In the genomic region with DNA sequence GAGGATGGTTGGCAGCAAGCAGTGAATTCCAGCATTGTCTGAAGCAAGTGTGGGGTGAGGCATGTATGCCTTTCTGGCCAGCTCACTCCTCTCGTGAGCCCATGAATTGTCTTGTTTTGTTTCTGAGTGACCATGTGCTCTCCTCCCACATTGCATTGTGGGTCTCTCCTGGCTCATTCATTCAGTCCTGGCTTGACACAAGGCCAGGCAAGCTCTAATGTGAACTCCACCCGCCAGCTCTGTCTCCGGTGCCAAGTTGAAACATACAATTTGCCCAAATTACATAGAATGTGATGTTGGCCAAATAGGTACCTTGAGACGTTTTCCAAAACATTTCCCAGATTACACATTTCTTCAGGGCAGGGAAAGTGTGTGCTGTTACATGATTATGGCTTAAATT, we compare ENCODE assay signal across 26 mouse cellular contexts. TPM values are rescaled to one million over a fixed set of nuclear protein-coding genes. Genes with fewer than 3 reads are reported as not detected.
DNase-seq lines count a peak whose midpoint lies in the region; ATAC-seq and TF ChIP-seq lines count a peak whose summit lies in the region.
"Had no signal": no experiment of that assay in that cellular context is flagged by ENCODE, and none has a peak within 500 bp of the region (broad histone marks: within the 10 kb centered on the region; RNA-seq: fewer than 3 reads in every experiment).

No protein-coding gene starts in this region.

- no peaks in the 10 kb centered on the region for H3K27me3 ChIP-seq in heart, embryonic 11.5 days (ENCODE audit: control insufficient read depth, insufficient read depth, low read length)
- no peaks in the 10 kb centered on the region for H3K27me3 ChIP-seq in heart, postnatal 0 days (ENCODE audit: control insufficient read depth, insufficient read depth, low read length)
- H3K27me3 ChIP-seq: midbrain, embryonic 15.5 days; Patski; stomach, embryonic 15.5 days had no signal

- no peak for ATAC-seq in heart, embryonic 11.5 days (replicated peaks; ENCODE audit: insufficient number of reproducible peaks, low FRiP score, low TSS enrichment)
- ATAC-seq in heart, postnatal 0 days (ENCODE audit: insufficient read depth, low read depth): no peak
- ATAC-seq: forebrain, embryonic 14.5 days; intestine, embryonic 16.5 days; midbrain, embryonic 15.5 days; Patski had no signal

- no peak overlapping the region for H3K4me3 ChIP-seq in heart, embryonic 11.5 days (ENCODE audit: low read depth, low read length)
- no peak overlapping the region for H3K4me3 ChIP-seq in heart, postnatal 0 days (ENCODE audit: low read depth, low read length)
- H3K4me3 ChIP-seq: midbrain, embryonic 10.5 days; midbrain, embryonic 15.5 days; stomach, embryonic 15.5 days had no signal

- no peaks in the 10 kb centered on the region for H3K9me3 ChIP-seq in heart, embryonic 11.5 days (replicated peaks; ENCODE audit: control insufficient read depth, low read length)
- H3K9me3 ChIP-seq in heart, postnatal 0 days (replicated peaks; ENCODE audit: control insufficient read depth, low read length): no peaks in the 10 kb centered on the region
- H3K9me3 ChIP-seq: midbrain, embryonic 10.5 days; midbrain, embryonic 15.5 days; stomach, embryonic 15.5 days had no signal

- WGBS in heart, embryonic 11.5 days (ENCODE audit: insufficient replicate concordance): 79% methylated on average over 4 of the region's 4 CpGs
- WGBS in heart, postnatal 0 days: 48% methylated on average over 4 of the region's 4 CpGs

- intact Hi-C loops in left cerebral cortex, postnatal 36 days (cut with DNase I): no loop called here

- H3K9ac ChIP-seq in heart, embryonic 11.5 days (ENCODE audit: low read depth, low read length): no peak overlapping the region
- H3K9ac ChIP-seq in heart, postnatal 0 days (replicated peaks; ENCODE audit: low read depth, low read length): no peak overlapping the region
- H3K9ac ChIP-seq: liver, embryonic 14.5 days; midbrain, embryonic 15.5 days; stomach, embryonic 15.5 days had no signal

- peaks cover 54% of the 10 kb centered on the region for H3K4me1 ChIP-seq in heart, embryonic 11.5 days (ENCODE audit: control insufficient read depth, insufficient read depth, low read length)
- peaks cover 44% of the 10 kb centered on the region for H3K4me1 ChIP-seq in heart, postnatal 0 days (ENCODE audit: control insufficient read depth, insufficient read depth)
- H3K4me1 ChIP-seq: midbrain, embryonic 15.5 days had no signal

- DNase-seq in cerebellum, adult 11-12 months: peak; percentile 28
- DNase-seq in cerebellum, adult 8-10 months: no peak
- DNase-seq in heart, adult 11 months: no peak
- DNase-seq in heart, postnatal 0 days (ENCODE audit: low spot score): no peak
- DNase-seq in heart, adult 9 months (ENCODE audit: low spot score in 2 of 2): no peak
- DNase-seq in adipocyte (ENCODE audit: low spot score): peak; percentile 36
- no peak for DNase-seq in left cerebral cortex, postnatal 36 days (ENCODE audit: low spot score in 2 of 2)
- DNase-seq: adrenal gland, postnatal 25 days; cerebellum, adult 9-11 months; gastrocnemius, postnatal 36 days; kidney, adult 8-10 months; kidney, postnatal 4 days; liver; lung, adult 2 months; lung, postnatal 14 days; right cerebral cortex, postnatal 25 days had no signal

- H3K36me3 ChIP-seq in heart, embryonic 11.5 days (ENCODE audit: control insufficient read depth, insufficient read depth, low read length): peaks cover 14% of the 10 kb centered on the region; the same call in 1 of the 2 replicates
- peaks cover 32% of the 10 kb centered on the region for H3K36me3 ChIP-seq in heart, postnatal 0 days (replicated peaks; ENCODE audit: control insufficient read depth, insufficient read depth, low read length)
- H3K36me3 ChIP-seq: midbrain, embryonic 10.5 days; midbrain, embryonic 15.5 days; stomach, embryonic 15.5 days had no signal

- peak overlapping the region; percentile 32 for H3K27ac ChIP-seq in heart, embryonic 11.5 days (ENCODE audit: low read depth, low read length)
- peak overlapping the region; percentile 22; the same call in 1 of the 2 replicates for H3K27ac ChIP-seq in heart, postnatal 0 days (ENCODE audit: low read depth)
- H3K27ac ChIP-seq: kidney, postnatal 0 days; liver, embryonic 14.5 days; midbrain, embryonic 10.5 days; midbrain, embryonic 15.5 days; stomach, embryonic 15.5 days had no signal

- H3K4me2 ChIP-seq in heart, embryonic 11.5 days: no peak overlapping the region
- H3K4me2 ChIP-seq in heart, postnatal 0 days (ENCODE audit: low read depth, low read length): no peak overlapping the region
- H3K4me2 ChIP-seq: midbrain, embryonic 15.5 days; stomach, embryonic 15.5 days had no signal

- no peak for TF ChIP-seq CTCF in heart, postnatal 0 days (IDR thresholded peaks at IDR 0.05; ENCODE audit: low read depth)

- no peak for TF ChIP-seq EP300 in heart, postnatal 0 days (IDR thresholded peaks at IDR 0.05; ENCODE audit: low read depth)

RNA-seq across cellular contexts. Expression of gene Mical2, which starts 23.8 kb away (rescaled TPM):
- polyA plus RNA-seq in heart, embryonic 11.5 days (2014; fragmentation: Nextera tagmentation; extraction: Ambion mirVana): 117 and 132 TPM in 2 replicates
- total RNA-seq in heart, postnatal 0 days (2014; rRNA removed; ENCODE audit: low replicate concordance): 136 and 169 TPM in 2 replicates
- 59.9 and 78.1 TPM in 2 replicates for polyA plus RNA-seq in heart, postnatal 0 days (2015; fragmentation: Nextera tagmentation; extraction: Ambion mirVana)
- total RNA-seq in left cerebral cortex, postnatal 36 days (2021): 100 to 1,000 TPM; 605 to 619 TPM
- total RNA-seq: CH12.LX had no signal

Comparison
In these comparisons a context has a peak if more than half of its experiments do, and no peak if none do; other contexts are left out.
1. DNase-seq: peak in cerebellum, adult 11-12 months (single experiment) and adipocyte (single experiment); none in cerebellum, adult 8-10 months (single experiment), heart, adult 11 months (single experiment), heart, postnatal 0 days (single experiment), heart, adult 9 months (0 of 2) and left cerebral cortex, postnatal 36 days (0 of 2).